Mouse (Mus musculus) ZHBTc4 (cell line): ENCODE data around the gene Pitx2.
A peak's percentile ranks its signal among the peaks of the same experiment; 100 is the strongest.

Source experiments
- DNase-seq: peaks from one replicate; pipeline ENCODE4 v3.0.0-alpha.2; 2011; ENCODE audit warnings: low read depth, low spot score

Gene Pitx2

GRCm38 (mm10) chr3:129256766-129257165 is 57.1 kb downstream of the Pitx2 start:
- peak; percentile 72 for DNase-seq

GRCm38 (mm10) chr3:129258497-129258896 is 58.8 kb downstream of the Pitx2 start:
- peak; percentile 7 for DNase-seq
